ENCODE assay signal across 8 mouse cellular contexts in the genomic region with DNA sequence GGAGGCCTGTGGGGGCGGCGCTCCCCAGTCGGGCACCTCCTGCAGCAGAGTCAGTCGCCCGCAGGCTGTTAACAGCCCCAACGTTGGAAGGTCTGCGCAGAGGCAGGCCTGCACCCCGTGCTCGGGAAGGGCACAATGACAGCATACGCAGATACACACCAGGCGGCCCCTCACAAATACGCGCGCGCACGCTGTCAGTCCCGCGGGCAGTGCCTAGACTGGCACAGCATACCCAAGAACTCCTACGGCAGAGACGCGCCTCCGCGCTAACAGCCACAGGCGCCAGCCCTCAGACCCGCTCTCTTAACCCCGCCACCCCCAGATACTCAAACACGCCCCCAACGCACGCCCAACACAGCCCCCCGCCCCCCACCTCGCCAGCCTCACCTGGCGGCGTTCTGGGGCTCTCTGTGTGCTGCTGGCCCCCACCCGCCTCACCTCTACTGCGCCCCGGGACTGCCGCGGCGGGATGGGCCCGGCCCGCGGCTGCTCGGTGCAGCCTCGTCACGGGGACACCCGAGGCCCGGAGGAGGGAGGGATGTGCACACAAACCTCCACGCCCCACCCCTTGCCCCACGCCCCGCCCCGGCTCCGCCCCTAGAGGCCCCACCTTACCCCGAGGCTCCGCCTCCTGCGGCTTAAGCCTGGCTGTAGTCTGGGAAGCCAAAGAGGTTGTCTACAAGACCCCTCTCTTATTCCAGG. TPM values are rescaled to one million over a fixed set of nuclear protein-coding genes. Genes with fewer than 3 reads are reported as not detected.
DNase-seq lines count a peak whose midpoint lies in the region; ATAC-seq lines count a peak whose summit lies in the region.

TSS of gene Peli3 (minus strand) at position 577 of the 702 bp plus-strand sequence.

- intact Hi-C loops in gastrocnemius, postnatal 14 days (cut with DNase I; ENCODE audit: low total_unique reads): no loop called here
- intact Hi-C loops in left cerebral cortex, postnatal 14 days (cut with DNase I): no loop called here

- H3K9ac ChIP-seq in intestine, embryonic 14.5 days (ENCODE audit: low read length): peak within 1 kb of the TSS; percentile 58

- peak within 1 kb of the TSS; percentile 93 for H3K4me2 ChIP-seq in intestine, embryonic 14.5 days (ENCODE audit: low read length)

- no peaks in the 10 kb centered on the region for H3K36me3 ChIP-seq in intestine, embryonic 14.5 days (ENCODE audit: control insufficient read depth, insufficient read depth, low read length)

- no peaks in the 10 kb centered on the region for H3K9me3 ChIP-seq in intestine, embryonic 14.5 days (ENCODE audit: control insufficient read depth, low read length)

- H3K27ac ChIP-seq in intestine, embryonic 14.5 days (ENCODE audit: low read depth): no peak within 1 kb of the TSS

- under 1% methylated on average over 48 of the region's 55 CpGs for WGBS in intestine, embryonic 14.5 days

- DNase-seq in embryo, embryonic 10 days (ENCODE audit: low spot score): peak; percentile 76
- DNase-seq in gastrocnemius, postnatal 14 days: peak; percentile 86
- DNase-seq in intestine, embryonic 14.5 days (ENCODE audit: low spot score): peak; percentile 95
- DNase-seq in left cerebral cortex, postnatal 14 days (ENCODE audit: low spot score in 2 of 2): peak; percentile 77 to 79
- peak; percentile 83 for DNase-seq in right cerebral cortex, postnatal 14 days
- peak; percentile 79 for DNase-seq in urinary bladder, postnatal 25 days (ENCODE audit: low spot score)

- H3K27me3 ChIP-seq in intestine, embryonic 14.5 days (replicated peaks; ENCODE audit: control insufficient read depth, insufficient read depth, low read length): no peaks in the 10 kb centered on the region

- H3K4me3 ChIP-seq in intestine, embryonic 14.5 days (ENCODE audit: low read depth, low read length): peak within 1 kb of the TSS; percentile 60

- peak; percentile 68 for ATAC-seq in activated CD4-positive, CD25-positive, alpha-beta regulatory T cell, adult 4 months
- peak; percentile 93 for ATAC-seq in intestine, embryonic 14.5 days (replicated peaks; ENCODE audit: low FRiP score, low TSS enrichment, low read depth)
- ATAC-seq in megakaryocyte-erythroid progenitor cell, adult 5-6 weeks (replicated peaks; ENCODE audit: low FRiP score, low TSS enrichment, poor library complexity, severe bottlenecking): peak; percentile 77

- H3K4me1 ChIP-seq in intestine, embryonic 14.5 days (replicated peaks; ENCODE audit: control insufficient read depth, insufficient read depth, low read length): peaks cover 9% of the 10 kb centered on the region

RNA-seq across cellular contexts. Expression of gene Peli3, which starts in this region (rescaled TPM):
- under 1 TPM in 1 of 2 experiments, not detected in 1; 0.25 TPM for polyA plus RNA-seq in activated CD4-positive, CD25-positive, alpha-beta regulatory T cell, adult 4 months (2017; shearing (Covaris generic))
- total RNA-seq in gastrocnemius, postnatal 14 days (2021): under 1 TPM; 0.60 to 0.96 TPM
- 2.2 and 2.5 TPM in 2 replicates for polyA plus RNA-seq in intestine, embryonic 14.5 days (2014; fragmentation: Nextera tagmentation; extraction: Ambion mirVana)
- 10 to 100 TPM; 15.9 to 17.2 TPM for total RNA-seq in left cerebral cortex, postnatal 14 days (2021)
- 1.1 TPM in 1 of 2 replicates, not detected in the other for total RNA-seq in megakaryocyte-erythroid progenitor cell, adult 5-6 weeks (2014; fragmentation: Nextera tagmentation)
- not detected in 2 replicates for total RNA-seq in megakaryocyte-erythroid progenitor cell, adult 5-6 weeks (2017)

Comparison
In these comparisons a context has a peak if more than half of its experiments do, and no peak if none do; other contexts are left out.
1. RNA of gene Peli3 (total RNA-seq): 15.9 to 17.2 TPM in left cerebral cortex, postnatal 14 days; 1.1 TPM in megakaryocyte-erythroid progenitor cell, adult 5-6 weeks and 0.60 to 0.96 TPM in gastrocnemius, postnatal 14 days; every median in the first group is over 4 times any median in the second.
2. Peak in ATAC-seq in activated CD4-positive, CD25-positive, alpha-beta regulatory T cell, adult 4 months; RNA of the gene not detected or under 1 TPM.
3. Peak in DNase-seq in gastrocnemius, postnatal 14 days; RNA of the gene not detected or under 1 TPM.
4. Peak in every context shown above with its lines, with median percentiles within 50 percentile points of each other: ATAC-seq and DNase-seq.